Mouse (Mus musculus) retina, postnatal 7 days (tissue): ENCODE results near the gene Mycbp2.

Experiments used
- DNase-seq: peaks from one replicate; pipeline ENCODE4 v3.0.0-alpha.2; 2012; ENCODE audit warnings: low read depth, low spot score

The Mycbp2 gene

GRCm38 (mm10) chr14:103073825-103074224 is 272.8 kb downstream of the Mycbp2 start:
- DNase-seq, result no peak

- DNase-seq, result no peak
Measured at GRCm38 (mm10) chr14:103072731-103073130, 273.9 kb downstream of the Mycbp2 start.

GRCm38 (mm10) chr14:103071471-103071870 is 275.1 kb downstream of the Mycbp2 start:
- DNase-seq, result no peak

- no peak for DNase-seq
Measured at GRCm38 (mm10) chr14:103070790-103071189, 275.8 kb downstream of the Mycbp2 start.

- DNase-seq, result peak; percentile 89
Measured at GRCm38 (mm10) chr14:103069864-103070611, 276.6 kb downstream of the Mycbp2 start, which contains the start of gene Cln5. Gene Cln5 (plus strand): TSS chr14:103070216.

GRCm38 (mm10) chr14:103069465-103069863 is 277.1 kb downstream of the Mycbp2 start:
- no peak for DNase-seq

GRCm38 (mm10) chr14:103065294-103066167 is 281.1 kb downstream of the Mycbp2 start:
- DNase-seq, result peak; percentile 62
